Mouse (Mus musculus) embryonic facial prominence, embryonic 12.5 days (tissue): ENCODE measurements around the gene Vwf. TPM values are rescaled to one million over a fixed set of nuclear protein-coding genes. Genes with fewer than 3 reads are reported as not detected.

Source experiments
- ATAC-seq: fragments of 200-750 bp; cut with Nextera tagmentation; 2 replicates; pipeline ENCODE4 v1.8.0; 2017; ENCODE audit not compliant: insufficient number of reproducible peaks, insufficient read depth, low FRiP score, low TSS enrichment
- H3K27ac ChIP-seq: fragments of 300-500 bp; sonication (generic); 2 replicates; pipeline ENCODE4 v1.5.1; 2016; ENCODE audit warnings: mild to moderate bottlenecking
- H3K27me3 ChIP-seq: fragments of 300-500 bp; sonication (generic); 2 replicates; pipeline ENCODE4 v1.6.1; 2016; ENCODE audit warnings: mild to moderate bottlenecking, moderate library complexity
- H3K36me3 ChIP-seq: fragments of 300-500 bp; sonication (generic); 2 replicates; pipeline ENCODE4 v1.6.1; 2016; ENCODE audit warnings: mild to moderate bottlenecking
- H3K4me1 ChIP-seq: fragments of 300-500 bp; sonication (generic); 2 replicates; pipeline ENCODE4 v1.6.1; 2016
- H3K4me2 ChIP-seq: fragments of 300-500 bp; sonication (generic); replicated peaks from 2 replicates; pipeline ENCODE4 v1.6.1; 2016; ENCODE audit warnings: mild to moderate bottlenecking, moderate library complexity
- H3K4me3 ChIP-seq: fragments of 300-500 bp; sonication (generic); 2 replicates; pipeline ENCODE4 v1.5.1; 2016; ENCODE audit warnings: mild to moderate bottlenecking
- H3K9ac ChIP-seq: fragments of 300-500 bp; sonication (generic); 2 replicates; pipeline ENCODE4 v1.6.1; 2016; ENCODE audit warnings: mild to moderate bottlenecking, moderate library complexity
- H3K9me3 ChIP-seq: fragments of 300-500 bp; sonication (generic); 2 replicates; pipeline ENCODE4 v1.6.1; 2016; ENCODE audit warnings: mild to moderate bottlenecking, moderate library complexity
- WGBS: fragments of 180-500 bp; shearing (Covaris S2); methylation state at CpG from one replicate; pipeline ENCODE4 v1.1.7; 2016; 5-methylcytosine and 5-hydroxymethylcytosine counted together
- polyA plus RNA-seq: library from polyadenylated mRNA; unstranded; fragments of >200 nt; fragmentation: Nextera tagmentation; extraction: Ambion mirVana; gene quantifications from 2 replicates; pipeline ENCODE4 v1.2.1, GENCODE M21; 2016

Gene Vwf
- 7.4 and 7.5 TPM in 2 replicates for polyA plus RNA-seq

GRCm38 (mm10) chr6:125546474-125546873 lies at the start of gene Vwf:
Gene Vwf (plus strand): TSS chr6:125546774.
- no peak within 1 kb of the TSS for H3K4me3 ChIP-seq
- no peaks in the 10 kb centered on the region for H3K4me1 ChIP-seq
- no peaks in the 10 kb centered on the region for H3K27me3 ChIP-seq
- no peaks in the 10 kb centered on the region for H3K9me3 ChIP-seq
- no peak for ATAC-seq
- H3K9ac ChIP-seq, result no peak within 1 kb of the TSS
- H3K27ac ChIP-seq, result no peak within 1 kb of the TSS
- H3K36me3 ChIP-seq, result no peaks in the 10 kb centered on the region
- no peak within 1 kb of the TSS for H3K4me2 ChIP-seq
- WGBS, result 90% methylated on average over 6 of the region's 6 CpGs

- WGBS, result 24% methylated on average over 5 of the region's 5 CpGs
- Histone ChIP-seq H3K27ac (no peak overlapping the region), H3K9me3 (no peaks in the 10 kb centered on the region), H3K9ac (no peak overlapping the region), H3K27me3 (peaks cover 13% of the 10 kb centered on the region), H3K36me3 (no peaks in the 10 kb centered on the region), H3K4me2 (no peak overlapping the region), H3K4me3 (no peak overlapping the region), H3K4me1 (peaks cover 9% of the 10 kb centered on the region; the same call in 1 of the 2 replicates)
- no peak for ATAC-seq
Observed at GRCm38 (mm10) chr6:125498062-125498461, 48.5 kb upstream of the Vwf start.

DNA sequence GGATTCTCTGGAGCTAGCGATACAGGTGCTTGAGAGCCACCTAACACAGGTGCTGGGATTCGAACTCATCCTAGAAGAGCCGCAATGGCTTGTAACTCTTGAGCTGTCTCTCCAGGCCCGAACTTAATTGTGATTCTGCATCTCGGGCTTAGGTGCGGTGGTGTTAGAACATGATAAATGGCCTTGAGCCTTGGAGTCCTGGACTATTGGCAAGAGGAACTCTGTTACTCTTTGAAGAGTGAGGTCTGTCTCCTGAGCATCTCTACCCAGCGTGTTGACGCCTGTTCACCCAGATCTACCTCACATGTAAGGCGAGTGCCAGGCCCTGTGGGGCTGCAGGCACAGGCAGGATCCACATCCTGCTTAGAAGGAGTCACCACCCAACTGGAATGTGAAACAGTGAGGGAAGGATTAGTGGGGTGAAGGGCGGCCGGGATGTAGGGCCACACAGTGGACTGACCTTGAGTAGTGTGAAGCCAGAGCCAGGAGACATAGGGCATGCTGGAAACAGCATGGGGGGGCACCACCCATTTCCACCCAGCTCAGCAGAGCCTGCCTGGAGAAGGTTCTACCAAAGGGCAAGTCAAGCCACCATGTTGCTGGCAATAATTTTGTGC lies 43.3 kb upstream of the Vwf start:
- WGBS, result 87% methylated on average over 11 of the region's 11 CpGs
- Histone ChIP-seq H3K9me3 (no peaks in the 10 kb centered on the region), H3K9ac (no peak overlapping the region), H3K4me3 (no peak overlapping the region), H3K4me2 (no peak overlapping the region), H3K27ac (no peak overlapping the region), H3K4me1 (no peaks in the 10 kb centered on the region), H3K36me3 (no peaks in the 10 kb centered on the region), H3K27me3 (no peaks in the 10 kb centered on the region)
- ATAC-seq, result no peak

DNA sequence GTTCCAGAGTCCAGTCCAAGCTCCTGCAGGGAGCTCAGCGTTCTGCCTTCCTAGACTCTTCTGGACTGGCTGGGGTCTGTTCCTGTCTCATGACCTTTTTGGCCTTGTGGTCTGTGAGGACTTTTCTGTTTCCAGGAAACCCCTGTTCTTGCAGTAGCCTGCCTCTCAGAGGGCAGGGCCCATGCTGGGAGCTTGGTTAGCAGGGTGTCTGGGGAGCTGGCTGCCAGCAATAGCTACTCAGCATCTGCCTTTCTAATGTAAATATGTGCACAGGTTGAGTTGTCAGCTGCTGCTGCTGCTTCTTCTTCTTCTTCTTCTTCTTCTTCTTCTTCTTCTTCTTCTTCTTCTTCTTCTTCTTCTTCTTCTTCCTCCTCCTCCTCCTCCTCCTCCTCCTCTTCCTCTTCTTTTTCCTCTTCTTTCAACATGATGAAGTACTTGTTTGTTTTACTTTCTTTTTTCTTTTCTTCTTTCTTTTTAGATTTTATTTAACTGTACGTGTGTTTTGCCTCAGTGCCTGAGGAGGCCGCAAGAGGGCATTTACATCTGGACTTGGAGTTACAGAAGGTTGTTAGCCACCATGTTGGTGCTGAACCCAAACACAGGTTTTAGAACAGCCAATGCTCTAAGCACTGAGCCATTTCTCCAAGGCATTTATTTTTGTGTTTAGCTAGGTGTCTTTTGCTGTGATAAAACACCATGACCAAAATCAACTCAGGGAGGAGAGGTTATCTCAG lies 41.8 kb upstream of the Vwf start:
- Histone ChIP-seq H3K27ac (no peak overlapping the region), H3K9me3 (no peaks in the 10 kb centered on the region), H3K36me3 (no peaks in the 10 kb centered on the region), H3K4me2 (no peak overlapping the region), H3K27me3 (no peaks in the 10 kb centered on the region), H3K4me3 (no peak overlapping the region), H3K4me1 (no peaks in the 10 kb centered on the region), H3K9ac (no peak overlapping the region)
- no peak for ATAC-seq
- WGBS, result 34% methylated on average over 3 of the region's 3 CpGs

DNA sequence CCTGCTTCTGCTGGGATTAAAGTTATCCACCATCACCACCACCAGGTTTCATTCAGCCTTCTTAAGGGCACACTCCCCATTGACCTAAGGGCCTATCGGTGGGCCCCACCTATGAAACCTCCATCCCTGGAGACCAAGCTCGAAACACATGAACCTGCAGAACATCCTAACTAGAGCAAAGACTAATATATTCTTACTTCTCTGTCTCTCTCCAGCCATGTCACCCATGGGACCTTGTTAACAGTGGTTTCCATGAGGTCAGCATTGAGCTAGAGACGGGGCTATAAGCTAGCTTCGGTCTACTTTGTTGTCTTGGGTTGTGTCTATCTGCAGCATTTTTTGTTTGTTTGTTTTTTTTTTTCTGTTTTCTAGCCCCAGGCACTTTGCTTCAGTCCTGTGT lies 40.1 kb upstream of the Vwf start:
- H3K9me3 ChIP-seq, result no peaks in the 10 kb centered on the region
- 0 out of 2 replicates have a peak, but pooled peaks cover 4% of the 10 kb centered on the region for H3K4me1 ChIP-seq
- H3K9ac ChIP-seq, result no peak overlapping the region
- no peaks in the 10 kb centered on the region for H3K27me3 ChIP-seq
- 92% methylated on average over 4 of the region's 4 CpGs for WGBS
- H3K27ac ChIP-seq, result no peak overlapping the region
- H3K4me3 ChIP-seq, result no peak overlapping the region
- H3K4me2 ChIP-seq, result no peak overlapping the region
- no peak for ATAC-seq
- H3K36me3 ChIP-seq, result no peaks in the 10 kb centered on the region

DNA sequence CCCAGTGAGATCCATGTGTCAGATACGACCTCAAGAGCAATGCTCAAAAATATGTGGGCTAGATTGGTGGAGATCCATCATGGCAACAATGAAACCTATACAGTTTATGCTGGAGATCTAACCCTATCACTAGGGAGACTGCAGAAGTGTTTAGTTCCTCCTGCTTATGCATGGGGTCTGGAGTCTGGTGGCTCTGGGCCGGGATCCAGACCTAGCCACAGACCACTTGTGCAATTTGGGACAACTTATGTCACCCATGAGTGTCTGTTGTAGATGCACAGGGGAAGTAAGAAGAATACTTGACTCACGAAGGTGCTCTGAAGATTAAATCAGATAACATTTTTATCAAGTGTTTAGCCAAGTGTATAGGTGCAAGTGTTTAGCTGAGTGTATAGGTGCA lies 36.8 kb upstream of the Vwf start:
- no peak overlapping the region for H3K4me2 ChIP-seq
- no peaks in the 10 kb centered on the region for H3K27me3 ChIP-seq
- no peaks in the 10 kb centered on the region for H3K36me3 ChIP-seq
- no peaks in the 10 kb centered on the region for H3K9me3 ChIP-seq
- ATAC-seq, result no peak
- H3K27ac ChIP-seq, result no peak overlapping the region
- H3K4me3 ChIP-seq, result no peak overlapping the region
- H3K9ac ChIP-seq, result no peak overlapping the region
- 74% methylated on average over 3 of the region's 3 CpGs for WGBS
- 0 out of 2 replicates have a peak, but pooled peaks cover 4% of the 10 kb centered on the region for H3K4me1 ChIP-seq

DNA sequence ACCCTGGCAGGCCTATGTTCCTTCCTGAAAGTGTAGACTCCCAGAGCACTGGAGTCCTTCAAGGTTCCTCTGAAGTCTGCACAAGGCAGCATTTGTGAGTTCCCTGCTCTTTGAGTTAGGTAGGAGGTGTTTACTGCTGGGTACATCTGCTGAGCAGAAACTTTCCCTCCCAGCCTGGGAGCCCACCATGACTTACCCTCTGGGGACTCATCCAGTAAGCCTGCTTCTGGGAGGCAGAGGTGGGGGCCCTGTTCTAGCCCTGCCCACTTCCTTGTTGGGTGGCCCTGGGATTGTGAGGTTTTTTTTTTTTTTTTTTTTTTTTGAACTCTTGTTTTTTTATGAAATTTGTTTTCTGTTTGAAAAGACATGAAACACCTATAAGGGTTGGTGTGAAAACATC lies 35.9 kb upstream of the Vwf start:
- ATAC-seq, result no peak
- no peaks in the 10 kb centered on the region for H3K9me3 ChIP-seq
- no peak overlapping the region for H3K27ac ChIP-seq

DNA sequence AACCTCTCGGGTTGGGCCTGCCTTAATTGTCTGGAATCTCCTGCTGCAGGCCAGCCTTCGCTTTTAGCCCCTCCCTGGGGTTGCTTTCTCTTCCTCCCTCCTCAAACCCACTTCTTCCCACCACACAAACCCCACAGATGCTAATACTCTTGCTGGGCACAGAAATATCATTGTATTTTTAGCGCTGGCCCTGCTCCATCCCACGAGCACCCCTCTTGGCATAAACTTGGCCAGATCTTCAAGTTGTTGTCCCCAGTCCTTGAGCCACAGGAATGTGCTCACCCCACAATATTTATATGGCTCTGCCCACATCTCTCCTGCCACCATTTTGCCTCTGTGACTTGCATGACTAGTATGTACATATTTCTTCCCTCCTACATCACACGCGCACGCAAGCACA lies 35.4 kb upstream of the Vwf start:
- no peak for ATAC-seq

More for the DNA sequence above, 35.9 kb upstream of the Vwf start:
- H3K9ac ChIP-seq, result no peak overlapping the region
- no peak overlapping the region for H3K4me2 ChIP-seq
- H3K4me1 ChIP-seq, result 0 out of 2 replicates have a peak, but pooled peaks cover 4% of the 10 kb centered on the region
- H3K36me3 ChIP-seq, result no peaks in the 10 kb centered on the region
- no peak overlapping the region for H3K4me3 ChIP-seq
- H3K27me3 ChIP-seq, result no peaks in the 10 kb centered on the region

GRCm38 (mm10) chr6:125512950-125513596 lies 33.5 kb upstream of the Vwf start:
- H3K9ac ChIP-seq, result no peak overlapping the region
- H3K36me3 ChIP-seq, result no peaks in the 10 kb centered on the region
- no peak for ATAC-seq
- no peaks in the 10 kb centered on the region for H3K9me3 ChIP-seq
- WGBS, result 43% methylated on average over 6 of the region's 6 CpGs
- no peak overlapping the region for H3K27ac ChIP-seq
- H3K27me3 ChIP-seq, result no peaks in the 10 kb centered on the region
- H3K4me3 ChIP-seq, result no peak overlapping the region
- H3K4me1 ChIP-seq, result 0 out of 2 replicates have a peak, but pooled peaks cover 4% of the 10 kb centered on the region
- no peak overlapping the region for H3K4me2 ChIP-seq

More for the DNA sequence above, 35.4 kb upstream of the Vwf start:
- WGBS, result 79% methylated on average over 7 of the region's 7 CpGs
- Histone ChIP-seq H3K4me2 (no peak overlapping the region), H3K4me1 (0 out of 2 replicates have a peak, but pooled peaks cover 4% of the 10 kb centered on the region), H3K36me3 (no peaks in the 10 kb centered on the region), H3K4me3 (no peak overlapping the region), H3K9ac (no peak overlapping the region), H3K27ac (no peak overlapping the region), H3K9me3 (no peaks in the 10 kb centered on the region), H3K27me3 (no peaks in the 10 kb centered on the region)

GRCm38 (mm10) chr6:125515503-125516315 lies 30.9 kb upstream of the Vwf start:
- ATAC-seq, result no peak
- Histone ChIP-seq H3K4me3 (no peak overlapping the region), H3K4me1 (no peaks in the 10 kb centered on the region), H3K27me3 (no peaks in the 10 kb centered on the region), H3K9ac (no peak overlapping the region), H3K27ac (no peak overlapping the region), H3K36me3 (no peaks in the 10 kb centered on the region), H3K4me2 (no peak overlapping the region), H3K9me3 (no peaks in the 10 kb centered on the region)
- 68% methylated on average over 11 of the region's 11 CpGs for WGBS

GRCm38 (mm10) chr6:125521558-125522193 lies 24.9 kb upstream of the Vwf start:
- H3K4me3 ChIP-seq, result no peak overlapping the region
- H3K4me2 ChIP-seq, result no peak overlapping the region
- ATAC-seq, result no peak
- no peaks in the 10 kb centered on the region for H3K36me3 ChIP-seq
- 60% methylated on average over 5 of the region's 5 CpGs for WGBS
- no peaks in the 10 kb centered on the region for H3K9me3 ChIP-seq
- H3K27me3 ChIP-seq, result no peaks in the 10 kb centered on the region
- H3K9ac ChIP-seq, result no peak overlapping the region
- H3K4me1 ChIP-seq, result no peaks in the 10 kb centered on the region
- H3K27ac ChIP-seq, result no peak overlapping the region
